Mouse (Mus musculus): ENCODE measurements around the gene Sparc. TPM values are rescaled to one million over a fixed set of nuclear protein-coding genes. Genes with fewer than 3 reads are reported as not detected.

Sparc gene
- polyA plus RNA-seq, 1 experiment from 2014 or later, result 1,182 TPM

DNA sequence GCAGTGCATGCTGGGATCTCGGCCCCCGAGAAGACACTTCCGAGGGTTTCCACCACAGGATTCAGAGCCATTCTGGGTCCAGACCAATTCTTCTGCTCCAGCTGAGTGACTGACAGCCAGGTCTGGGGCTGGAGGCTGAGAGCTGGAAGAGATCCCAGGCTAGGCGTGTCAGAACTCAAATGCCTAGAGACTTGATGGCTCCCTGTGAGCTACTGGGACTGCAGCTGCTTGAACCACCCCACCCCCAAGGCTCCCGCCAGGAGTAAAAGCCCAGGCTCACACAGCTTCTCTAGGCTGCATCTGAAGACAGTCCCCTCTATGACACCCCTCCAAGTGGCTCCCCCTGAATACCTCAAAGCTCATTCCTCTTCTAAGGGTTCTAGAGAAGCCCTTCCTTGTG lies 44.6 kb downstream of the Sparc start:
- ATAC-seq (replicated peaks; ENCODE audit: insufficient number of reproducible peaks, low FRiP score, low TSS enrichment), result no peak
- Histone ChIP-seq H3K36me3 (ENCODE audit: control insufficient read depth, insufficient read depth, low read length) (no peaks in the 10 kb centered on the region), H3K27ac (ENCODE audit: low read depth, low read length) (no peak overlapping the region), H3K4me1 (ENCODE audit: control insufficient read depth, insufficient read depth, low read length) (0 out of 2 replicates have a peak, but pooled peaks cover 5% of the 10 kb centered on the region), H3K4me3 (ENCODE audit: low read depth, low read length) (no peak overlapping the region), H3K9me3 (replicated peaks; ENCODE audit: control insufficient read depth, low read length) (no peaks in the 10 kb centered on the region), H3K4me2 (no peak overlapping the region), H3K9ac (ENCODE audit: low read depth, low read length) (no peak overlapping the region), H3K27me3 (ENCODE audit: control insufficient read depth, insufficient read depth, low read length) (0 out of 2 replicates have a peak, but pooled peaks cover 3% of the 10 kb centered on the region)
- WGBS (ENCODE audit: insufficient replicate concordance), result 39% methylated on average over 5 of the region's 5 CpGs

DNA sequence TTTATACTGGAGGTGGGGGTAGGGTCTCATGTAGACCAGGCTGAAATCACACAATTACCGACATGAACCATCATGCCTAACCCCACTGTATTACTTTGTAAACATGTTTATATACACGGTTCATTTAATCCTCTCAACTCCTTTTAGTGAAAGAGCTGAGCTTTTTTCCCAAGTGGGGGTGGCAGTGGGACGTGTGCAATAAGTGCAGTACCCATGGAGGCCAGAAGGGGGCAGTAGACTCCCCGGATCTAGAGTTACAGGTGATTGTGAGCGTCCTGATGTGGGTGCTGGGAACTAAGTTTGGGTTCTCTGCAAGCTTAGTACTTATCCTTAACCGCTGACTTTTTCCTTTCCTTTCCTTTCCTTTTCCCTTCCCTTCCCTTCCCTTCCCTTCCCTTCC lies 49.1 kb downstream of the Sparc start:
- 48% methylated on average over 6 of the region's 6 CpGs for WGBS (ENCODE audit: insufficient replicate concordance)
- no peaks in the 10 kb centered on the region for H3K9me3 ChIP-seq (replicated peaks; ENCODE audit: control insufficient read depth, low read length)
- peaks cover 4% of the 10 kb centered on the region; the same call in 1 of the 2 replicates for H3K4me1 ChIP-seq (ENCODE audit: control insufficient read depth, insufficient read depth, low read length)
- H3K27me3 ChIP-seq (ENCODE audit: control insufficient read depth, insufficient read depth, low read length), result 0 out of 2 replicates have a peak, but pooled peaks cover 3% of the 10 kb centered on the region
- no peak overlapping the region for H3K4me2 ChIP-seq
- ATAC-seq (replicated peaks; ENCODE audit: insufficient number of reproducible peaks, low FRiP score, low TSS enrichment), result no peak
- H3K36me3 ChIP-seq (ENCODE audit: control insufficient read depth, insufficient read depth, low read length), result no peaks in the 10 kb centered on the region
- no peak overlapping the region for H3K27ac ChIP-seq (ENCODE audit: low read depth, low read length)
- H3K9ac ChIP-seq (ENCODE audit: low read depth, low read length), result no peak overlapping the region
- no peak overlapping the region for H3K4me3 ChIP-seq (ENCODE audit: low read depth, low read length)

DNA sequence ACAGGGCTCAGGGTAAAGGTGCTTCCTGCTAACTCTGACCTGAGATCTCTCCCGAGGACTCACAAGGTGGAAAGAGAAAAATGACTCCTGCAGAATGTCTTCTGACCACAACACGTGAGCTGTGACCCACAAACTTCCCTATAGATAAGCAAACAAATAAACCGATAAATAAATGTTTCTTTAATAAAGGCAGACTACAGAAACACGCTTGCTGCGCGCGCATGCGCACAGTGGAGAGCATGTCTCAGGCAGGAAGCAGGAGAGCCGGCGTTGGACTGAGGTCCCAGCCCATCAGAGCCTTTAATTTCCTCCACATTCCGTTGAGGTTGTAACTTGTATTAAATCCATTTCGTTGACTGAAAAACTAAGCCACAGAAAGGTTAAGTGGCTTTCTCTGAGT lies 49.6 kb downstream of the Sparc start:
- ATAC-seq (replicated peaks; ENCODE audit: insufficient number of reproducible peaks, low FRiP score, low TSS enrichment), result no peak
- WGBS (ENCODE audit: insufficient replicate concordance), result 76% methylated on average over 12 of the region's 12 CpGs
- no peaks in the 10 kb centered on the region for H3K36me3 ChIP-seq (ENCODE audit: control insufficient read depth, insufficient read depth, low read length)

DNA sequence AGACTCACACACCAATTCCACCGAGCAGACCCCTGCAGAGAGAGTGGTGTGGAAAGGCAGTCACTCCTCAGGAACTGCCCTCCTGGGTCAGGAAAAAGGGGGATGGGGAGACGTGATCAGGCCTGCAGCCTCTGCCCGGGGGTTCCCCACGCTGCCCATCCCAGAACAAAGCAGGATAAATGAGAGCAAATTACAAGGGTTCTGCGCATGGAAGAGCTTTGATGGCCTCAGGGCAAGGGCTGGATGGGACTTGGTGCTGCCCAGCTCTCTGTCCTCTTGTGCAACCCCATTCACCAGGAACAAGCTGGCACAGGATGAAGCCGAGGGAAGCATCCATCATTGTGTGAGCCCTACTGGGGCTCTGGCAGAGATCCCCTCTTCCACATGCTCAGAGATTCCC lies 51.0 kb downstream of the Sparc start:
- ATAC-seq (replicated peaks; ENCODE audit: insufficient number of reproducible peaks, low FRiP score, low TSS enrichment), result no peak
- 55% methylated on average over 6 of the region's 6 CpGs for WGBS (ENCODE audit: insufficient replicate concordance)

More for the DNA sequence above, 49.6 kb downstream of the Sparc start:
- Histone ChIP-seq H3K4me2 (no peak overlapping the region), H3K27ac (ENCODE audit: low read depth, low read length) (no peak overlapping the region), H3K9ac (ENCODE audit: low read depth, low read length) (no peak overlapping the region), H3K9me3 (replicated peaks; ENCODE audit: control insufficient read depth, low read length) (no peaks in the 10 kb centered on the region), H3K4me1 (ENCODE audit: control insufficient read depth, insufficient read depth, low read length) (peaks cover 4% of the 10 kb centered on the region; the same call in 1 of the 2 replicates), H3K27me3 (ENCODE audit: control insufficient read depth, insufficient read depth, low read length) (0 out of 2 replicates have a peak, but pooled peaks cover 3% of the 10 kb centered on the region), H3K4me3 (ENCODE audit: low read depth, low read length) (no peak overlapping the region)

DNA sequence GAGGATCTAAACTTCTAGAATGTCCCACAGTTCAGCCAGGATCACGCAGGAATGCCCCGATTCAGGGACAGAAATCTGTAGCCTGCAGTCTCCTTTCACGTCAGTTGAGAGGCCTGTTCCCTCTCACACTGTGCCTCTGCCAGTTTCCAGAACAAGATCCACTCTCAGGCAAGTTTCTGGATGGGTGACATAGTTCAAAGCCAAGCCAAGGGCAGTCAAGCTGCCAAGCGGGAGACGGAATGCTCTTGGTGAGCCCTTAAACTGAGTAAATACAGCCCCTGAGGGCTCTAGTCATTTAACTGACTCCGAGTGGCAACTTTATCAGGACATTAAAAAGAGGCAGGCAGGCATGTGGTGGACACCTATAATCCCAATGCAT lies 53.9 kb downstream of the Sparc start:
- 48% methylated on average over 6 of the region's 6 CpGs for WGBS (ENCODE audit: insufficient replicate concordance)
- no peak for ATAC-seq (replicated peaks; ENCODE audit: insufficient number of reproducible peaks, low FRiP score, low TSS enrichment)
- Histone ChIP-seq H3K4me3 (ENCODE audit: low read depth, low read length) (no peak overlapping the region), H3K4me2 (no peak overlapping the region), H3K4me1 (ENCODE audit: control insufficient read depth, insufficient read depth, low read length) (peaks cover 12% of the 10 kb centered on the region), H3K9me3 (replicated peaks; ENCODE audit: control insufficient read depth, low read length) (no peaks in the 10 kb centered on the region), H3K36me3 (ENCODE audit: control insufficient read depth, insufficient read depth, low read length) (no peaks in the 10 kb centered on the region), H3K9ac (ENCODE audit: low read depth, low read length) (no peak overlapping the region), H3K27ac (ENCODE audit: low read depth, low read length) (no peak overlapping the region), H3K27me3 (ENCODE audit: control insufficient read depth, insufficient read depth, low read length) (0 out of 2 replicates have a peak, but pooled peaks cover 3% of the 10 kb centered on the region)

More for the DNA sequence above, 51.0 kb downstream of the Sparc start:
- peaks cover 6% of the 10 kb centered on the region for H3K4me1 ChIP-seq (ENCODE audit: control insufficient read depth, insufficient read depth, low read length)
- no peaks in the 10 kb centered on the region for H3K36me3 ChIP-seq (ENCODE audit: control insufficient read depth, insufficient read depth, low read length)
- H3K4me3 ChIP-seq (ENCODE audit: low read depth, low read length), result no peak overlapping the region
- no peak overlapping the region for H3K27ac ChIP-seq (ENCODE audit: low read depth, low read length)
- no peak overlapping the region for H3K4me2 ChIP-seq
- no peaks in the 10 kb centered on the region for H3K9me3 ChIP-seq (replicated peaks; ENCODE audit: control insufficient read depth, low read length)
- H3K27me3 ChIP-seq (ENCODE audit: control insufficient read depth, insufficient read depth, low read length), result 0 out of 2 replicates have a peak, but pooled peaks cover 3% of the 10 kb centered on the region
- no peak overlapping the region for H3K9ac ChIP-seq (ENCODE audit: low read depth, low read length)

DNA sequence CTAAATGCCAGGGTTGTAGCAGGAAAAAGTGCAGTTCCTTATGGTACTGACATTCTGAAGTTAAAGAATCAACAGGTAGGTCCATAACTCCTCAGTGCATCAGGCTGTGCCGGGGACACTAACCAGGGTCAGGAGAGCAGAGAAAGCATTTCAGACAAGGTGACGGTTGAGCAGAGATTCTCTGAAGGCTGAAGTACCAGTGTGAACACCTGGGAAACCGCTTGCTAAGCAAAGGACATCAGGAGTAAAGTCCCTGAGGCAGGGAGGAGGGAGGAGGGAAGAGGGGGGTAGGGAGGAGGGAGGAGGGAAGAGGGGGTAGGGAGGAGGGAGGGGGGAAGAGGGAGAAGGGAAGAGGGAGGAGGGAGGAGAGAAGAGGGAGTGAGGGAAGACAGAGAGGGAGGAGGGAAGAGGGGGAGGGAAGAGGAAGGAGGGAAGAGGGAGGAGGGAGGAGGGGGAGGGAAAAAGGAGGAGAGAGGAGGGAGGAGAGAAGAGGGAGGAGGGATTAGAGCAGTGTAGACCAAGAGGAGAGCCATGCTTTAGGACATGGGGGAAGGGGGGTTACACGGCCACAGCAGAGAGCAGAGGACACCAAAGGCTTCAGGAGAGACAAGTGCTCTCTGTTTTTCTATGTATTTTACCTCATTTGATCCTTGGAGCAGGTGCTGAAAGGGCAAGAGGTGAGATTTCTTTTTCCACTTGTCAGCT lies 54.4 kb downstream of the Sparc start:
- H3K4me3 ChIP-seq (ENCODE audit: low read depth, low read length), result no peak overlapping the region
- no peak overlapping the region for H3K9ac ChIP-seq (ENCODE audit: low read depth, low read length)
- peaks cover 3% of the 10 kb centered on the region; the same call in 1 of the 2 replicates for H3K27me3 ChIP-seq (ENCODE audit: control insufficient read depth, insufficient read depth, low read length)
- H3K4me2 ChIP-seq, result no peak overlapping the region
- H3K36me3 ChIP-seq (ENCODE audit: control insufficient read depth, insufficient read depth, low read length), result no peaks in the 10 kb centered on the region
- H3K4me1 ChIP-seq (ENCODE audit: control insufficient read depth, insufficient read depth, low read length), result peaks cover 12% of the 10 kb centered on the region
- WGBS (ENCODE audit: insufficient replicate concordance), result 61% methylated on average over 4 of the region's 4 CpGs
- ATAC-seq (replicated peaks; ENCODE audit: insufficient number of reproducible peaks, low FRiP score, low TSS enrichment), result no peak
- H3K27ac ChIP-seq (ENCODE audit: low read depth, low read length), result no peak overlapping the region
- no peaks in the 10 kb centered on the region for H3K9me3 ChIP-seq (replicated peaks; ENCODE audit: control insufficient read depth, low read length)

DNA sequence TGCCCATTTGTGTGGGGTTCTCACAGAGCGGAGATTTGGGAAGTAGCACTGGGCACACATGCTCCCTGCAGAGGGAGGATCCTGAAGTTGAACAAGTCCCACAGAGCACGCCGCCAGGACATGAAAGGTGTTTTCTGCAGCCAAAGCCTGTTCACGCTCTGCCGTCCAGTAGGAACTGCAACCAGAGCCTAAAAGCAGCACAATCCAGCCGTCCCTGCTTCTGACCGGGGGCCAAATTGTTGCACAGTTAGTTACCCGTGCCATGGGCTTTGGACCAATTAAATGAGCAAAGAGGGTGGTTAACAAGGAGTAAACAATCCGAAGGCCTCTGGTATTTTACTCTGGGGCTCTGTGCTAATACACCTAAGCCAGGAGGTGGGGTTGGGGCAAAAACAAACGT lies 55.2 kb downstream of the Sparc start:
- Histone ChIP-seq H3K4me3 (ENCODE audit: low read depth, low read length) (no peak overlapping the region), H3K36me3 (ENCODE audit: control insufficient read depth, insufficient read depth, low read length) (no peaks in the 10 kb centered on the region), H3K27me3 (ENCODE audit: control insufficient read depth, insufficient read depth, low read length) (peaks cover 3% of the 10 kb centered on the region; the same call in 1 of the 2 replicates), H3K4me2 (no peak overlapping the region), H3K4me1 (ENCODE audit: control insufficient read depth, insufficient read depth, low read length) (peaks cover 12% of the 10 kb centered on the region), H3K27ac (ENCODE audit: low read depth, low read length) (no peak overlapping the region), H3K9ac (ENCODE audit: low read depth, low read length) (no peak overlapping the region), H3K9me3 (replicated peaks; ENCODE audit: control insufficient read depth, low read length) (no peaks in the 10 kb centered on the region)
- 75% methylated on average over 10 of the region's 10 CpGs for WGBS (ENCODE audit: insufficient replicate concordance)
- ATAC-seq (replicated peaks; ENCODE audit: insufficient number of reproducible peaks, low FRiP score, low TSS enrichment), result no peak

DNA sequence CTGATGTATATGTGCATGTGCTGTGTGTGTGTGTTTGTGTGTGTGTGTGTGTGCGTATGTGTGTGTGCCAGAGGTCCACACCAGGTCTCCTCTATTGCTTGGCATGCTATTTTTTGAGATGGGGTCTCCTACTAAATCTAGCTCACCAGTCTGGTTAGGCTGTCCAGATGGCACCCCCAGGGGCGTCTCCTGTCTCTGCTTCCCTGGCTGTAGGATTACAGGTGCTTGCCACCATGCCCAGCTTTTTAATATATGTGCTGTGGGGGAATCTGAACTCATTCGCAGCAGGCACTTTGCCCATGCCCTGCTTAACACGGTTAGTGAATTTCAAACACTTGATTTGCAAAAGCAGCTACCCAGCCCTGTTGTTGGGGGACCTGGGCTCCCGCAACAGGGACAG lies 57.1 kb downstream of the Sparc start:
- no peaks in the 10 kb centered on the region for H3K36me3 ChIP-seq (ENCODE audit: control insufficient read depth, insufficient read depth, low read length)
- H3K4me3 ChIP-seq (ENCODE audit: low read depth, low read length), result no peak overlapping the region
- ATAC-seq (replicated peaks; ENCODE audit: insufficient number of reproducible peaks, low FRiP score, low TSS enrichment), result no peak
- H3K27me3 ChIP-seq (ENCODE audit: control insufficient read depth, insufficient read depth, low read length), result peaks cover 3% of the 10 kb centered on the region; the same call in 1 of the 2 replicates
- no peak overlapping the region for H3K9ac ChIP-seq (ENCODE audit: low read depth, low read length)
- H3K9me3 ChIP-seq (replicated peaks; ENCODE audit: control insufficient read depth, low read length), result no peaks in the 10 kb centered on the region
- no peak overlapping the region for H3K4me2 ChIP-seq
- WGBS (ENCODE audit: insufficient replicate concordance), result 84% methylated on average over 5 of the region's 5 CpGs
- no peak overlapping the region for H3K27ac ChIP-seq (ENCODE audit: low read depth, low read length)
- H3K4me1 ChIP-seq (ENCODE audit: control insufficient read depth, insufficient read depth, low read length), result peaks cover 12% of the 10 kb centered on the region

DNA sequence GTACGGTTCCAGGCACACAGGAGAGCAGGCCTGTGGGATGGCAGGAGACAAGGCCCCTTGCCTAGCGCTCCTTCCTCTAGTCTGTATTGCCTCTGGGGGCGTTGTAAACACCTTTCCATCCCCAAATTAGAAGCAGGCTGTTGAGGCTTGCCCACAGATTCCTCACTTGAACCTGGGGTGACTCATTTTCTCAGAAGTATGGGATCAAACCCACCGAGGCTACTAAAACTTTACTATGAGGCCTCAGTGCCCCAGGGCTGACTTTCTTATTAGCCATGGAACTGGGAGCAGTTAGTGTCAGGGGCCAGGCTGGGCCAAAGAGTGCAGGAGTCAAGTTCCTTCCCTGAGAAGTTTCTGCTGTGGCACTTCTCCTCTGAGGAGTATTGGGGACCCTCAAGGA lies 57.7 kb downstream of the Sparc start:
- Histone ChIP-seq H3K27me3 (ENCODE audit: control insufficient read depth, insufficient read depth, low read length) (peaks cover 3% of the 10 kb centered on the region; the same call in 1 of the 2 replicates), H3K27ac (ENCODE audit: low read depth, low read length) (no peak overlapping the region), H3K9ac (ENCODE audit: low read depth, low read length) (no peak overlapping the region), H3K36me3 (ENCODE audit: control insufficient read depth, insufficient read depth, low read length) (no peaks in the 10 kb centered on the region), H3K9me3 (replicated peaks; ENCODE audit: control insufficient read depth, low read length) (no peaks in the 10 kb centered on the region), H3K4me1 (ENCODE audit: control insufficient read depth, insufficient read depth, low read length) (peaks cover 12% of the 10 kb centered on the region), H3K4me3 (ENCODE audit: low read depth, low read length) (no peak overlapping the region), H3K4me2 (no peak overlapping the region)
- WGBS (ENCODE audit: insufficient replicate concordance), result 63% methylated on average over 4 of the region's 4 CpGs
- no peak for ATAC-seq (replicated peaks; ENCODE audit: insufficient number of reproducible peaks, low FRiP score, low TSS enrichment)
